Mouse (Mus musculus) ovary, adult 2 months (tissue): ENCODE measurements around the gene Cdhr3. TPM values are rescaled to one million over a fixed set of nuclear protein-coding genes. Genes with fewer than 3 reads are reported as not detected.

Experiments used
- polyA plus RNA-seq: library from polyadenylated mRNA; depleted of rRNA; stranded (reverse); fragments of >200 nt; gene quantifications from 2 replicates; pipeline ENCODE4 v1.2.3, GENCODE M21; 2012; rRNA removed

Cdhr3 gene
- polyA plus RNA-seq: 6.4 and 7.6 TPM in 2 replicates

GRCm38 (mm10) chr12:33092775-33093174 is at the start of gene Cdhr3:
Cdhr3 (minus strand) TSS chr12:33092875.

Other genes with a start within 250 kb of the Cdhr3 start
- 40.4 and 42.3 TPM in 2 replicates for gene Sypl, start 139.0 kb downstream of the Cdhr3 start, polyA plus RNA-seq
- 28.0 and 28.2 TPM in 2 replicates for gene Atxn7l1, start 54.8 kb upstream of the Cdhr3 start, polyA plus RNA-seq